Mouse (Mus musculus): Measurements from ENCODE around the gene Rhof. TPM values are rescaled to one million over a fixed set of nuclear protein-coding genes. Genes with fewer than 3 reads are reported as not detected.

The Rhof gene
- total and polyA plus RNA-seq, 3 experiments, result 0.59 to 1.7 TPM; not detected in 1

GRCm38 (mm10) chr5:123140694-123141554, 8.4 kb upstream of the Rhof start:
- DNase-seq (ENCODE audit: low spot score), result peak; percentile 91
- Histone ChIP-seq H3K27me3 (ENCODE audit: insufficient read depth, low read length) (no peaks in the 10 kb centered on the region), H3K4me1 (ENCODE audit: insufficient read depth, low read depth, low read length) (peaks cover 66% of the 10 kb centered on the region)

GRCm38 (mm10) chr5:123139722-123140627, 7.5 kb upstream of the Rhof start:
- H3K4me1 ChIP-seq (ENCODE audit: insufficient read depth, low read depth, low read length), result peaks cover 66% of the 10 kb centered on the region
- H3K4me3 ChIP-seq (ENCODE audit: low read depth, low read length), result peak overlapping the region; percentile 76
- TF ChIP-seq GATA1 (IDR thresholded peaks at IDR 0.05; ENCODE audit: borderline replicate concordance, low read length), result no peak
- no peak for TF ChIP-seq GATA2 (IDR thresholded peaks at IDR 0.05; ENCODE audit: borderline replicate concordance, low read depth, low read length)
- TF ChIP-seq TAL1 (conservative IDR thresholded peaks at IDR 0.05; ENCODE audit: low read depth, low read length), result no peak
- TF ChIP-seq CTCF (IDR thresholded peaks at IDR 0.05; ENCODE audit: low read depth, low read length), result no peak
- TF ChIP-seq POLR2AphosphoS5 (IDR thresholded peaks at IDR 0.05; ENCODE audit: insufficient replicate concordance, low read depth, low read length), result no peak
- ATAC-seq (ENCODE audit: extremely low read depth, insufficient number of reproducible peaks, low FRiP score, poor library complexity, severe bottlenecking), result no peak
- no peaks in the 10 kb centered on the region for H3K27me3 ChIP-seq (ENCODE audit: insufficient read depth, low read length)
- no peak for DNase-seq (ENCODE audit: low spot score)
- peaks cover 42% of the 10 kb centered on the region for H3K36me3 ChIP-seq (replicated peaks)
- no peaks in the 10 kb centered on the region for H3K9me3 ChIP-seq (replicated peaks)

More at GRCm38 (mm10) chr5:123140694-123141554, 8.4 kb upstream of the Rhof start:
- TF ChIP-seq GATA2 (IDR thresholded peaks at IDR 0.05; ENCODE audit: borderline replicate concordance, low read depth, low read length) (no peak), TAL1 (conservative IDR thresholded peaks at IDR 0.05; ENCODE audit: low read depth, low read length) (no peak), CTCF (IDR thresholded peaks at IDR 0.05; ENCODE audit: low read depth, low read length) (no peak), POLR2AphosphoS5 (IDR thresholded peaks at IDR 0.05; ENCODE audit: insufficient replicate concordance, low read depth, low read length) (0 out of 2 replicates have a peak, but pooled peaks have one; percentile 59)
- H3K36me3 ChIP-seq (replicated peaks), result peaks cover 43% of the 10 kb centered on the region
- H3K9me3 ChIP-seq (replicated peaks), result no peaks in the 10 kb centered on the region
- H3K4me3 ChIP-seq (ENCODE audit: low read depth, low read length), result peak overlapping the region; percentile 80
- ATAC-seq (ENCODE audit: extremely low read depth, insufficient number of reproducible peaks, low FRiP score, poor library complexity, severe bottlenecking), result peak; percentile 43

DNA sequence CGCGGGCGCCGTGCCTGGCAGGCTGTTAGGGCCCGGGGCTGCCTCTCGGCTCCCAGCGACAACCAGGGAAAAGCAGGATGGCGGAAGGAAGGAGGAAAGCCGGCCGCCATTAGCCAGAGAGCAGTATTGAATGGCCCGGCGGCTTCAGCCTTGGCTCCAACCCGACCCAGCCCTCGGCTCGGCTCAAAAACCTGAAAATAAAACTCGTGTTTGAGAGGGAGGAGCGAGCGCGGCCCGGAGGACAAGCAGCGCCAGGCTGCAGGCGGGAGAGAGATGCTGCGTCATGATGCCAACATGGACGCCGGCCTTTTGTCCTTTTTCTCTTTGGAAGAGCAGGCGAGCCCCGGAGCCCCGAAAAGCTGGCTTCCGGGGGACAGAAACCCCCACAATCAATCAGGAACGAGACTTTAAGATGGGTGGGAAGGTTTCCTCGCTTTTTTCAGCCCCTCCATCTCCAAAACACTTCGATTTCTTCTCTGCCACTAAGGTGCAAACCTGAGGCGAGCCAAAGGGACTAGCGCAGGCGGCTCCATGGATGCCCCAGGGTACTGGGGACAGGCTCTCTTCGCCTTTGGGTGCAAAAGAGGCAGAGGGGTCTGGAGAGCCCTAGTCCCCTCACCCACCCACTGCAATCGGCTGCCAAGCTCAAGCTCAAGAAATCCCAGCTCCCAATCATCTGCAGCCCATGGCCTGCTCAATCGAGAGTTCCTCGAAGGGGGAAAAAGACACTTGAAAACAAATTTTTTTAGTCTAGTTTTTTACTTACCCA, 6.6 kb upstream of the Rhof start:
- Histone ChIP-seq H3K36me3 (replicated peaks) (peaks cover 42% of the 10 kb centered on the region), H3K4me3 (ENCODE audit: low read depth, low read length) (peak overlapping the region; percentile 76), H3K27me3 (ENCODE audit: insufficient read depth, low read length) (no peaks in the 10 kb centered on the region), H3K9me3 (replicated peaks) (no peaks in the 10 kb centered on the region), H3K4me1 (ENCODE audit: insufficient read depth, low read depth, low read length) (peaks cover 66% of the 10 kb centered on the region)
- TF ChIP-seq GATA2 (IDR thresholded peaks at IDR 0.05; ENCODE audit: borderline replicate concordance, low read depth, low read length) (no peak), TAL1 (conservative IDR thresholded peaks at IDR 0.05; ENCODE audit: low read depth, low read length) (no peak)
- ATAC-seq (ENCODE audit: extremely low read depth, insufficient number of reproducible peaks, low FRiP score, poor library complexity, severe bottlenecking), result no peak
- DNase-seq (ENCODE audit: low spot score), result no peak

DNA sequence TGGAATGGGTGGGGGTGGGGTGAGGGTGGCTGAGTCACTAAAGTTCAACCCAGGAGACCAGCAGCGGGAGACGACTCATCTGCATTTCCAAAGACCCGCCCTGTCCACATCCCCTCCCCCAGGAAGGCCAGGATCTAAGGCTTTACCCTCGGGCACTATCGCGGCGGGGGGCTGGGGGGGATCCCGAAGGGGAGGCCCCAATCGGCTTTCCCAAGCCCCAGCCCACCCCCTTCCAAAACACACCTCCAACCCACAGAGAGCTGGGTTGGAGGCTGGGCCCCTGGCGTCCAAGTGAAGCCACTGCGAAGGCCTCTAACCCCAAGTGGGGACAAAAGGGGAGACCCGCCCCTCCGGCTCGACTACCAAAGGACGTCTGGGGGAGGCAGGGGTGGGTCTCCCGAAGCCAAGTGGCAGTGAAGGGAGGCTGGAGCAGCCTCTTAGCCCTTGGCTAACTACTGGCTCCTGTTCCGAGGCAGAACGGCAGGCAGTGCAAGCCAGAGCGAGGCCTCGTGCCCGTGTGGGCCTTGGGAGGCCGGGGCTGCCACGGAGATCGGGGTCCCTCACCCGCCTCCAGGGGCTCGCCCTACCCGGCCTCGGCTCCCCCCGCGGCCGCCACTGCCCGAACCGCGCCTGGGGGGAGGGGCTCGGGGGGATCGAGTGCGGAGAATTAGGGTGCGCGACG, 5.9 kb upstream of the Rhof start:
- TF ChIP-seq CTCF (IDR thresholded peaks at IDR 0.05; ENCODE audit: low read depth, low read length) (no peak), TAL1 (conservative IDR thresholded peaks at IDR 0.05; ENCODE audit: low read depth, low read length) (no peak), GATA2 (IDR thresholded peaks at IDR 0.05; ENCODE audit: borderline replicate concordance, low read depth, low read length) (no peak), GATA1 (IDR thresholded peaks at IDR 0.05; ENCODE audit: borderline replicate concordance, low read length) (no peak), POLR2AphosphoS5 (IDR thresholded peaks at IDR 0.05; ENCODE audit: insufficient replicate concordance, low read depth, low read length) (no peak)
- Histone ChIP-seq H3K36me3 (replicated peaks) (peaks cover 45% of the 10 kb centered on the region), H3K27me3 (ENCODE audit: insufficient read depth, low read length) (no peaks in the 10 kb centered on the region), H3K4me3 (ENCODE audit: low read depth, low read length) (peak overlapping the region; percentile 76), H3K4me1 (ENCODE audit: insufficient read depth, low read depth, low read length) (peaks cover 69% of the 10 kb centered on the region), H3K9me3 (replicated peaks) (no peaks in the 10 kb centered on the region)
- ATAC-seq (ENCODE audit: extremely low read depth, insufficient number of reproducible peaks, low FRiP score, poor library complexity, severe bottlenecking), result peak; percentile 17
- DNase-seq (ENCODE audit: low spot score), result peak; percentile 85

- peaks cover 71% of the 10 kb centered on the region for H3K4me1 ChIP-seq (ENCODE audit: insufficient read depth, low read depth, low read length)
Measured at GRCm38 (mm10) chr5:123137910-123138229, 5.4 kb upstream of the Rhof start.

More at GRCm38 (mm10) chr5:123137910-123138229, 5.4 kb upstream of the Rhof start:
- TF ChIP-seq GATA1 (IDR thresholded peaks at IDR 0.05; ENCODE audit: borderline replicate concordance, low read length), result no peak
- TF ChIP-seq GATA2 (IDR thresholded peaks at IDR 0.05; ENCODE audit: borderline replicate concordance, low read depth, low read length), result no peak
- TF ChIP-seq TAL1 (conservative IDR thresholded peaks at IDR 0.05; ENCODE audit: low read depth, low read length), result no peak
- TF ChIP-seq CTCF (IDR thresholded peaks at IDR 0.05; ENCODE audit: low read depth, low read length), result no peak
- no peak for TF ChIP-seq POLR2AphosphoS5 (IDR thresholded peaks at IDR 0.05; ENCODE audit: insufficient replicate concordance, low read depth, low read length)
- no peaks in the 10 kb centered on the region for H3K27me3 ChIP-seq (ENCODE audit: insufficient read depth, low read length)
- H3K36me3 ChIP-seq (replicated peaks), result peaks cover 49% of the 10 kb centered on the region
- H3K9me3 ChIP-seq (replicated peaks), result no peaks in the 10 kb centered on the region
- H3K4me3 ChIP-seq (ENCODE audit: low read depth, low read length), result peak overlapping the region; percentile 76
- DNase-seq (ENCODE audit: low spot score) (no peak), ATAC-seq (ENCODE audit: extremely low read depth, insufficient number of reproducible peaks, low FRiP score, poor library complexity, severe bottlenecking) (no peak)

Data from G1E (cell line).